Mouse (Mus musculus) liver, adult 2 months (tissue): ENCODE measurements around the gene Lxn. TPM values are rescaled to one million over a fixed set of nuclear protein-coding genes. Genes with fewer than 3 reads are reported as not detected.

Experiments
- DNase-seq: peaks from one replicate; pipeline ENCODE4 v3.0.0-alpha.2; 2011; ENCODE audit warnings: low read depth, low spot score; ENCODE audit errors: extremely low read depth
- H3K27ac ChIP-seq: fragments of 200-500 bp; replicated peaks from 2 replicates; pipeline ENCODE4 v1.5.1; 2012; ENCODE audit warnings: low read depth, mild to moderate bottlenecking, control low read depth, inconsistent platforms, low read length; ENCODE audit not compliant: insufficient read depth
- H3K27me3 ChIP-seq: fragments of 200-500 bp; 2 replicates; pipeline ENCODE4 v1.6.1; 2012; ENCODE audit warnings: mild to moderate bottlenecking, moderate library complexity, low read length, inconsistent platforms; ENCODE audit not compliant: control insufficient read depth, insufficient read depth
- H3K36me3 ChIP-seq: fragments of 200-500 bp; 2 replicates; pipeline ENCODE4 v1.6.1; 2012; ENCODE audit warnings: low read length, inconsistent platforms; ENCODE audit not compliant: control insufficient read depth, insufficient read depth
- H3K4me1 ChIP-seq: fragments of 200-500 bp; 2 replicates; pipeline ENCODE4 v1.6.1; 2011; ENCODE audit warnings: low read length; ENCODE audit not compliant: control insufficient read depth, insufficient read depth
- H3K4me3 ChIP-seq: fragments of 200-500 bp; 2 replicates; pipeline ENCODE4 v1.5.1; 2011; ENCODE audit warnings: low read depth, mild to moderate bottlenecking, control low read depth, low read length, moderate library complexity; ENCODE audit not compliant: insufficient read depth
- H3K79me2 ChIP-seq: fragments of 200-500 bp; 2 replicates; pipeline ENCODE4 v1.6.1; 2012; ENCODE audit warnings: inconsistent platforms, mild to moderate bottlenecking, low read length, moderate library complexity; ENCODE audit not compliant: control insufficient read depth, insufficient read depth
- H3K9ac ChIP-seq: fragments of 200-500 bp; 2 replicates; pipeline ENCODE4 v1.6.1; 2012; ENCODE audit warnings: low read depth, mild to moderate bottlenecking, control low read depth, inconsistent platforms, low read length
- CTCF ChIP-seq: fragments of 200-500 bp; IDR thresholded peaks from 2 replicates; pipeline ENCODE4 v1.5.1; 2011; ENCODE audit warnings: low read depth, low read length, control low read depth
- POLR2A ChIP-seq: fragments of 200-500 bp; IDR thresholded peaks from 2 replicates; pipeline ENCODE4 v1.6.1; 2011; ENCODE audit warnings: low read length, control low read depth; ENCODE audit not compliant: insufficient read depth; ENCODE audit errors: extremely low read depth
- whole genome bisulfite sequencing: fragments of 180-500 bp; shearing (Covaris S2); methylation state at CpG from one replicate; pipeline ENCODE4 v1.1.7; 2018; 5-methylcytosine and 5-hydroxymethylcytosine counted together
- polyA plus RNA-seq: library from polyadenylated mRNA; depleted of rRNA; stranded (reverse); fragments of >200 nt; gene quantifications from 2 replicates; pipeline ENCODE4 v1.2.3, GENCODE M21; 2012
- total RNA-seq: library from RNA; depleted of rRNA; stranded (reverse); fragments of >200 nt; gene quantifications from 2 replicates; pipeline ENCODE4 v1.2.3, GENCODE M21; 2014

Lxn gene
- total and polyA plus RNA-seq, 2 experiments: 0.09 to 2.8 TPM

DNA sequence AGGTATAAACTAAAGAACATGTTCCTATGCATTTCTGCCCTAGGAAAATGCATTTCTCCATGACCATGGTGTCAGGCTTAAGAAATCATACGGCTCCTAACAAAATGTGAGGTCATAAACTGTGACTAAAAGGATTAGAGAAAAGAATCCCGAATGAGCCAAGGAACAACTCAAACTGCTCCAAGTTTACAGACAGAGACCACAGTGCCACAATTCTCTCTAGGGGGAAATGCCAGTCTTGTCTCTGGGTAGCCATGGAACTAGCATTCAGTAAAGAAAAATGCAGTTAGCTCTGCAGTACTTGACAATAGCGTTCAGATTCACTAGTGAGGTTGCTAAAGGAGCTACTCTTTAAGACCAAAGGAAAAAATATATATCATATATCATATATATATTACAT, 3.8 kb downstream of the Lxn start:
- Histone ChIP-seq H3K4me3 (no peak overlapping the region), H3K36me3 (peaks cover 46% of the 10 kb centered on the region), H3K4me1 (0 out of 2 replicates have a peak, but pooled peaks cover 3% of the 10 kb centered on the region), H3K79me2 (no peaks in the 10 kb centered on the region), H3K9ac (no peak overlapping the region), H3K27ac (no peak overlapping the region), H3K27me3 (no peaks in the 10 kb centered on the region)
- DNase-seq: no peak
- TF ChIP-seq CTCF (no peak), POLR2A (no peak)
- WGBS: 95% methylated on average over 3 of the region's 3 CpGs

DNA sequence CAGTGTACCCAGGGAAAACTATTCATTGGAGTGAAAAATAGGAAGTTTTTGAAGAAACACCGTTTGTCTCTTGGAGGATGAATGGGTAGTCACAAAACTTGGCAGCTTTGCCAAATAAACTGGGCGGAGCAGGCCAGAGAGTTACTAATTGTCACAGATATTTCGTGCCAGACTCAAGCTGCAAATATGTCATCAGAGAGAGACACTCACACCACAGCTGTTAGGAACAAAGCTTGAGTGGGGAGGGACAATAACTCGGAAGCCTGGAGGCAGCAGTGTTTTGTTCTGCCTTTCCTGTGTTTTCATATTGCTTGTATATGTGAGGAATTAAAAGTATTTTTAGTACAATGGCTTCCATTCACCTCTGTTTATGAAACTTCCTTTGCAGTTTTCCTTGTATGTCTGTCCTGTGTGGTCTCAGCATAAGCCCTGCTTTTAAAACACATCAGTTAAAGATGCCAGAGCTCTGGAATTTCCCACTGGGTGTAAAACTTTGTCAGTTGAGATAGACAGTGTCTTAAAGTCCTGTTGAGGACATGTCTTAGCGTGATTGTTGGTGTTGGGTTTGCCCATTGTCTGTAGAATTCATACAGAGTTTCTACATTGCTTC, 13.0 kb downstream of the Lxn start:
- Histone ChIP-seq H3K27ac (no peak overlapping the region), H3K4me3 (no peak overlapping the region), H3K9ac (no peak overlapping the region), H3K4me1 (no peaks in the 10 kb centered on the region), H3K36me3 (peaks cover 61% of the 10 kb centered on the region), H3K79me2 (no peaks in the 10 kb centered on the region; the same call in 1 of the 2 replicates), H3K27me3 (no peaks in the 10 kb centered on the region)
- no peak for DNase-seq
- TF ChIP-seq CTCF: no peak
- no peak for TF ChIP-seq POLR2A
- 73% methylated on average over 5 of the region's 5 CpGs for WGBS

DNA sequence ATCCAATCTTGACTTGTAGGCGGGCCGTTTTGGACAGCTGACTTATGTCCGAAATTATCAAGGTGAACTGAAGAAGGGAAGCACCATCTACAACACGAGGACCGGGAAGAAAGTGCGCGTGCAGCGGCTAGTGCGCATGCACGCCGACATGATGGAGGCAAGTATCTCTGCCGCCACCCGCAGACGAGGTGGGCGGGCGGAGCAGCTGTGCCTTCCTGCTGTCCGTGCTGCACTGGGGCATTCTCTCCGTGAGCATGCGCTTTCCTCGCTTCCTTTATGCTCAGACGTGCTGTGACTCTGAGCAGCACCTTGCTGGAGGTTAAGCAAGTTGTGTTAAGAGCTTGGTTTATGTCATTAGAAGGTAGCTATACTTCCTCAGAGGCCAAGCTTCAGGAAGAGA, 14.1 kb downstream of the Lxn start:
- Histone ChIP-seq H3K9ac (no peak overlapping the region), H3K79me2 (no peaks in the 10 kb centered on the region; the same call in 1 of the 2 replicates), H3K4me1 (no peaks in the 10 kb centered on the region), H3K4me3 (no peak overlapping the region), H3K27ac (no peak overlapping the region), H3K27me3 (no peaks in the 10 kb centered on the region), H3K36me3 (peaks cover 65% of the 10 kb centered on the region)
- no peak for TF ChIP-seq CTCF
- no peak for TF ChIP-seq POLR2A
- DNase-seq: no peak
- 94% methylated on average over 21 of the region's 21 CpGs for WGBS

DNA sequence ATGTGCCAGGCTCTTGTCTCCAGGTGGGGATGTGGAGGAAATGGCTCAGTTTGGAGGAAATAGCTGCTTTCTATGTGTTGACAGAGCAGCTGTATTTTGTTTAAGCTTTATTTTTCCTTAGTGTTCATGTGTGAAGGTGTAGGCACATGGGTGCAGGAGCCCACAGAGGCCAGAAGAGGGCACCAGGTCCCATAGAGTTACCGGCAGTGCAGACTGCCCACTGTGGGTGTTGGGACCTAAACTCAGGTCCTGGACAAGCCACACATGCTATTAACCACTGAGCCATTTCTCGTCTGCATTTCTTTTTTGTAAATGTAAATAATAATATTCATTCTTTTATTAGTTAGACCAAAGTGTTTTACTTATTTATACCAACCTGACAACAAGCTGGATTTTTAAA, 16.6 kb downstream of the Lxn start:
- H3K79me2 ChIP-seq: no peaks in the 10 kb centered on the region; the same call in 1 of the 2 replicates
- 95% methylated on average over 2 of the region's 2 CpGs for WGBS
- no peak for DNase-seq
- no peak overlapping the region for H3K4me3 ChIP-seq
- H3K27me3 ChIP-seq: no peaks in the 10 kb centered on the region
- H3K4me1 ChIP-seq: no peaks in the 10 kb centered on the region
- peaks cover 64% of the 10 kb centered on the region for H3K36me3 ChIP-seq
- H3K9ac ChIP-seq: no peak overlapping the region
- H3K27ac ChIP-seq: no peak overlapping the region
- TF ChIP-seq POLR2A: no peak
- peak; percentile 53 for TF ChIP-seq CTCF

DNA sequence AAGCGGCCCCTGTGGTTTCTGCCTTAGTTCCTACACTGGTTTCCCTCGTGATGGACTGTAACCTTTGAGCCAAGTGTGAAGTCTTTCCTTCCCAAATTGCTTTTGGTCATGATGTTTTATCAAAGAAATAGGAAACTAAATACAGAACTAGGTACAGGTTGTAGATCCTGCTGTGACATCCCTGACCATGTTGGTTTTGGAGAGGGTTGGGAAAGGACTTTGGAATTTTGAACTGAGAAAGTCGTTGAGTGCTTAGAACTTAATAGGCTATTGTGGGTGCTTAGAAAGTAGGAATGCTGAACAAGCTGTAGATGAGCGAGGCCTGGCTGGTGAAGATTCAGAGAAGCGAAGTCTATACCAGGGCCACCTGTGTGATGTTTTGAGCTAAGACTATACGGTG, 29.7 kb downstream of the Lxn start:
- Histone ChIP-seq H3K4me3 (no peak overlapping the region), H3K36me3 (peaks cover 40% of the 10 kb centered on the region), H3K27me3 (no peaks in the 10 kb centered on the region), H3K4me1 (peaks cover 12% of the 10 kb centered on the region), H3K9ac (no peak overlapping the region), H3K27ac (peak overlapping the region; percentile 62), H3K79me2 (peaks cover 6% of the 10 kb centered on the region; the same call in 1 of the 2 replicates)
- DNase-seq: peak; percentile 94
- TF ChIP-seq CTCF (no peak), POLR2A (no peak)
- WGBS: 31% methylated on average over 6 of the region's 6 CpGs

DNA sequence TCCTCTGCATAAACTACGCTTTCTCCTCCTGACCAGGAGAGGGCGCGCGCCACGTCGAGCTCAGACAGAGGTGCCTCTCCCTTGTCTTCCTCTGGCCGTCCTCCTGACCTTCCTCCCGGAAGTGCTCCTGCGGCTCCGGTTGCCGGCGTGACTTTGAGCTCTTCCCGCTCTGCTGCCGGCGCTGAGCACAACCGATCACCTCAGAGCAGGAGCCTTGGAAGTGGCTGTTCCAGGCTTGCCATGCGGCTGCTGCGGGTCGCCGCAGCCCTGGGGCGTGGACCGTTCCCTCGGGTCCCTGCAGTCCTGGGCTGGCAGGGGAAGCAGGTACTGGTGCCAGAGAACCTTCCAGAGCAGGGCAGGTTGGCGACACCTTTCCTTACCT, 33.7 kb downstream of the Lxn start, which contains the start of gene Gfm1:
Gene Gfm1 (plus strand): TSS at position 98 of the 382 bp plus-strand sequence.
- DNase-seq: peak; percentile 82
- no peaks in the 10 kb centered on the region for H3K27me3 ChIP-seq
- H3K79me2 ChIP-seq: peaks cover 6% of the 10 kb centered on the region; the same call in 1 of the 2 replicates
- peak within 1 kb of the TSS; percentile 94 for H3K9ac ChIP-seq
- H3K27ac ChIP-seq: peak within 1 kb of the TSS; percentile 69
- under 1% methylated on average over 24 of the region's 24 CpGs for WGBS
- H3K36me3 ChIP-seq: peaks cover 12% of the 10 kb centered on the region; the same call in 1 of the 2 replicates
- peaks cover 12% of the 10 kb centered on the region for H3K4me1 ChIP-seq
- H3K4me3 ChIP-seq: peak within 1 kb of the TSS; percentile 98
- TF ChIP-seq CTCF: peak; percentile 94
- no peak for TF ChIP-seq POLR2A
